Mouse (Mus musculus) stomach, postnatal 0 days (tissue): ENCODE measurements around the gene Slc12a4.

Experiments used
- CTCF ChIP-seq: IDR thresholded peaks from 2 replicates; pipeline ENCODE4 v1.5.1; 2016; ENCODE audit warnings: antibody characterized with exemption, low read depth, mild to moderate bottlenecking, moderate library complexity
- EP300 ChIP-seq: optimal IDR thresholded peaks from 2 replicates; pipeline ENCODE3; 2016; ENCODE audit warnings: antibody characterized with exemption

DNA sequence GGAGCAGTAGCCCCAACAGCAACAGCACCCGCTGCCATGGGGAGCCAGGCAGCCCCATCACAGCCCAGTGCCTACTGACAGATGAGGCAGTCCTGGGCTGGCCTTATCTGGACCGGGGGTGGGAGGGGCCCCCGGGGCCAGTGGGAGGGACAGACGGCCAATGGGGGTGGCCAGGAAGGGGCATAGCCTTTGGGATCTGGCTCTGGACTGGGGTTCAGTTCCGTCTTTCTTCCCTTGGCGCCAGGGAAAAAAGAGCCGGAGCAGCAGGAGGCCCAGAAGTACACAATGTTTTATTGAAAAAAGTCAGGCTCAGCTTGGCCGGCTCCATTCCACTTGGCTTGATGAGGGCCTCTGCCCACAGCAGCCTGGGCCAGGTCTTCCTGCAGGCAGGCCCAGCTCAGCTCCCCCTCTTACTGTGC is 22.6 kb downstream of the Slc12a4 start, which contains the start of gene Lcat:
- TF ChIP-seq CTCF (no peak), EP300 (no peak)
